Mouse (Mus musculus): ENCODE results near the gene Elp4. TPM values are rescaled to one million over a fixed set of nuclear protein-coding genes. Genes with fewer than 3 reads are reported as not detected.

Gene Elp4
- total RNA-seq, 1 experiment: 15.6 TPM

GRCm38 (mm10) chr2:105687317-105687991 is 216.9 kb downstream of the Elp4 start:
- H3K4me3 ChIP-seq (ENCODE audit: insufficient read depth in 1 of 2, low read depth in 1 of 2, low read length in 2 of 2, poor library complexity in 1 of 2, severe bottlenecking in 1 of 2): peak overlapping the region in 1 of 2 experiments; percentile 20; a peak in 2 of 4 replicates
- in situ Hi-C loops (cut with MboI; ENCODE audit: low sequenced_read_pairs in 2 of 2, unreplicated experiment in 2 of 2): no loop called here

GRCm38 (mm10) chr2:105686363-105687316 is 217.7 kb downstream of the Elp4 start:
- no peaks in the 10 kb centered on the region for H3K9me3 ChIP-seq (ENCODE audit: control insufficient read depth, insufficient read depth, low read depth, low read length)
- peaks cover 8 to 11% of the 10 kb centered on the region in 2 experiments; a peak in 3 of 4 replicates for H3K4me1 ChIP-seq (ENCODE audit: control insufficient read depth in 2 of 2, insufficient read depth in 2 of 2, low read length in 2 of 2, poor library complexity in 1 of 2)
- in situ Hi-C loops (cut with MboI; ENCODE audit: low sequenced_read_pairs in 2 of 2, unreplicated experiment in 2 of 2): no loop called here
- DNase-seq (ENCODE audit: low read depth, low spot score): no peak
- H3K36me3 ChIP-seq (ENCODE audit: control insufficient read depth, insufficient read depth, low read length, poor library complexity, severe bottlenecking): no peaks in the 10 kb centered on the region
- H3K27ac ChIP-seq (ENCODE audit: insufficient read depth, low read depth, low read length, poor library complexity, severe bottlenecking): no peak overlapping the region
- TF ChIP-seq CHD2 (IDR thresholded peaks at IDR 0.05; ENCODE audit: low read depth, low read length) (no peak), ZC3H11A (IDR thresholded peaks at IDR 0.05; ENCODE audit: borderline replicate concordance, low read depth, low read length) (no peak), ZNF384 (IDR thresholded peaks at IDR 0.05; ENCODE audit: low read depth, low read length) (no peak), MAFK (IDR thresholded peaks at IDR 0.05; ENCODE audit: insufficient read depth, low read depth, low read length) (no peak), HCFC1 (IDR thresholded peaks at IDR 0.05; ENCODE audit: borderline replicate concordance, insufficient read depth, low read length) (no peak)
- H3K4me3 ChIP-seq (ENCODE audit: insufficient read depth in 1 of 2, low read depth in 1 of 2, low read length in 2 of 2, poor library complexity in 1 of 2, severe bottlenecking in 1 of 2): no peak overlapping the region
- H3K9ac ChIP-seq (ENCODE audit: insufficient read depth, low read depth, low read length, poor library complexity, severe bottlenecking): no peak overlapping the region

More at GRCm38 (mm10) chr2:105687317-105687991, 216.9 kb downstream of the Elp4 start:
- no peaks in the 10 kb centered on the region for H3K9me3 ChIP-seq (ENCODE audit: control insufficient read depth, insufficient read depth, low read depth, low read length)
- no peak for DNase-seq (ENCODE audit: low read depth, low spot score)
- H3K4me1 ChIP-seq (ENCODE audit: control insufficient read depth in 2 of 2, insufficient read depth in 2 of 2, low read length in 2 of 2, poor library complexity in 1 of 2): peaks cover 7 to 12% of the 10 kb centered on the region in 2 experiments; a peak in 3 of 4 replicates
- TF ChIP-seq ZNF384 (IDR thresholded peaks at IDR 0.05; ENCODE audit: low read depth, low read length) (no peak), CHD2 (IDR thresholded peaks at IDR 0.05; ENCODE audit: low read depth, low read length) (no peak), ZC3H11A (IDR thresholded peaks at IDR 0.05; ENCODE audit: borderline replicate concordance, low read depth, low read length) (no peak), HCFC1 (IDR thresholded peaks at IDR 0.05; ENCODE audit: borderline replicate concordance, insufficient read depth, low read length) (no peak), MAFK (IDR thresholded peaks at IDR 0.05; ENCODE audit: insufficient read depth, low read depth, low read length) (no peak)
- H3K9ac ChIP-seq (ENCODE audit: insufficient read depth, low read depth, low read length, poor library complexity, severe bottlenecking): no peak overlapping the region
- no peaks in the 10 kb centered on the region for H3K36me3 ChIP-seq (ENCODE audit: control insufficient read depth, insufficient read depth, low read length, poor library complexity, severe bottlenecking)
- H3K27ac ChIP-seq (ENCODE audit: insufficient read depth, low read depth, low read length, poor library complexity, severe bottlenecking): no peak overlapping the region

- Histone ChIP-seq H3K4me1 (ENCODE audit: control insufficient read depth in 2 of 2, insufficient read depth in 2 of 2, low read length in 2 of 2, poor library complexity in 1 of 2) (peaks cover 9 to 19% of the 10 kb centered on the region in 2 experiments; a peak in 3 of 4 replicates), H3K36me3 (ENCODE audit: control insufficient read depth, insufficient read depth, low read length, poor library complexity, severe bottlenecking) (no peaks in the 10 kb centered on the region), H3K9ac (ENCODE audit: insufficient read depth, low read depth, low read length, poor library complexity, severe bottlenecking) (no peak overlapping the region), H3K4me3 (ENCODE audit: insufficient read depth in 1 of 2, low read depth in 1 of 2, low read length in 2 of 2, poor library complexity in 1 of 2, severe bottlenecking in 1 of 2) (no peak overlapping the region), H3K27ac (ENCODE audit: insufficient read depth, low read depth, low read length, poor library complexity, severe bottlenecking) (no peak overlapping the region), H3K9me3 (ENCODE audit: control insufficient read depth, insufficient read depth, low read depth, low read length) (no peaks in the 10 kb centered on the region)
- no peak for DNase-seq (ENCODE audit: low read depth, low spot score)
- in situ Hi-C loops (cut with MboI; ENCODE audit: low sequenced_read_pairs in 2 of 2, unreplicated experiment in 2 of 2): no loop called here
- TF ChIP-seq MAFK (IDR thresholded peaks at IDR 0.05; ENCODE audit: insufficient read depth, low read depth, low read length): no peak
- TF ChIP-seq HCFC1 (IDR thresholded peaks at IDR 0.05; ENCODE audit: borderline replicate concordance, insufficient read depth, low read length): no peak
- no peak for TF ChIP-seq CHD2 (IDR thresholded peaks at IDR 0.05; ENCODE audit: low read depth, low read length)
- no peak for TF ChIP-seq ZNF384 (IDR thresholded peaks at IDR 0.05; ENCODE audit: low read depth, low read length)
- TF ChIP-seq ZC3H11A (IDR thresholded peaks at IDR 0.05; ENCODE audit: borderline replicate concordance, low read depth, low read length): no peak
Observed at GRCm38 (mm10) chr2:105685651-105686050, 218.7 kb downstream of the Elp4 start.

GRCm38 (mm10) chr2:105684991-105685650 is 219.2 kb downstream of the Elp4 start:
- TF ChIP-seq ZNF384 (IDR thresholded peaks at IDR 0.05; ENCODE audit: low read depth, low read length) (no peak), HCFC1 (IDR thresholded peaks at IDR 0.05; ENCODE audit: borderline replicate concordance, insufficient read depth, low read length) (no peak), CHD2 (IDR thresholded peaks at IDR 0.05; ENCODE audit: low read depth, low read length) (no peak), ZC3H11A (IDR thresholded peaks at IDR 0.05; ENCODE audit: borderline replicate concordance, low read depth, low read length) (no peak), MAFK (IDR thresholded peaks at IDR 0.05; ENCODE audit: insufficient read depth, low read depth, low read length) (no peak)

More at GRCm38 (mm10) chr2:105684991-105685650, 219.2 kb downstream of the Elp4 start:
- H3K9ac ChIP-seq (ENCODE audit: insufficient read depth, low read depth, low read length, poor library complexity, severe bottlenecking): no peak overlapping the region
- H3K27ac ChIP-seq (ENCODE audit: insufficient read depth, low read depth, low read length, poor library complexity, severe bottlenecking): no peak overlapping the region
- H3K36me3 ChIP-seq (ENCODE audit: control insufficient read depth, insufficient read depth, low read length, poor library complexity, severe bottlenecking): no peaks in the 10 kb centered on the region
- peaks cover 9 to 17% of the 10 kb centered on the region in 2 experiments; a peak in 3 of 4 replicates for H3K4me1 ChIP-seq (ENCODE audit: control insufficient read depth in 2 of 2, insufficient read depth in 2 of 2, low read length in 2 of 2, poor library complexity in 1 of 2)
- H3K9me3 ChIP-seq (ENCODE audit: control insufficient read depth, insufficient read depth, low read depth, low read length): no peaks in the 10 kb centered on the region
- in situ Hi-C loops (cut with MboI; ENCODE audit: low sequenced_read_pairs in 2 of 2, unreplicated experiment in 2 of 2): no loop called here
- no peak overlapping the region for H3K4me3 ChIP-seq (ENCODE audit: insufficient read depth in 1 of 2, low read depth in 1 of 2, low read length in 2 of 2, poor library complexity in 1 of 2, severe bottlenecking in 1 of 2)
- DNase-seq (ENCODE audit: low read depth, low spot score): no peak

All from ES-E14 (cell line).